Mouse (Mus musculus) midbrain, embryonic 13.5 days (tissue): Measurements from ENCODE around the gene Abcd3. TPM values are rescaled to one million over a fixed set of nuclear protein-coding genes. Genes with fewer than 3 reads are reported as not detected.

Experiments
- ATAC-seq: fragments of 200-750 bp; cut with Nextera tagmentation; 2 replicates; pipeline ENCODE4 v1.8.0; 2017; ENCODE audit warnings: mild to moderate bottlenecking, moderate TSS enrichment, moderate library complexity
- H3K27ac ChIP-seq: fragments of 300-500 bp; sonication (generic); 2 replicates; pipeline ENCODE4 v1.5.1; 2015; ENCODE audit warnings: inconsistent platforms, mild to moderate bottlenecking, moderate library complexity
- H3K27me3 ChIP-seq: fragments of 300-500 bp; sonication (generic); 2 replicates; pipeline ENCODE4 v1.6.1; 2015; ENCODE audit warnings: mild to moderate bottlenecking, inconsistent platforms
- H3K36me3 ChIP-seq: fragments of 300-500 bp; sonication (generic); 2 replicates; pipeline ENCODE4 v1.6.1; 2015; ENCODE audit warnings: mild to moderate bottlenecking, inconsistent platforms
- H3K4me1 ChIP-seq: fragments of 300-500 bp; sonication (generic); replicated peaks from 2 replicates; pipeline ENCODE4 v1.6.1; 2015; ENCODE audit warnings: inconsistent platforms
- H3K4me2 ChIP-seq: fragments of 300-500 bp; sonication (generic); replicated peaks from 2 replicates; pipeline ENCODE4 v1.6.1; 2015; ENCODE audit warnings: moderate library complexity, mild to moderate bottlenecking, inconsistent platforms
- H3K4me3 ChIP-seq: fragments of 300-500 bp; sonication (generic); replicated peaks from 2 replicates; pipeline ENCODE4 v1.5.1; 2015; ENCODE audit warnings: mild to moderate bottlenecking, inconsistent platforms
- H3K9ac ChIP-seq: fragments of 300-500 bp; sonication (generic); replicated peaks from 2 replicates; pipeline ENCODE4 v1.6.1; 2015; ENCODE audit warnings: mild to moderate bottlenecking, inconsistent platforms
- H3K9me3 ChIP-seq: fragments of 300-500 bp; sonication (generic); 2 replicates; pipeline ENCODE4 v1.6.1; 2016; ENCODE audit warnings: mild to moderate bottlenecking, inconsistent platforms
- WGBS: fragments of 180-500 bp; shearing (Covaris S2); methylation state at CpG from one replicate; pipeline ENCODE4 v1.1.7; 2015; 5-methylcytosine and 5-hydroxymethylcytosine counted together
- polyA plus RNA-seq: library from polyadenylated mRNA; unstranded; fragments of >200 nt; fragmentation: Nextera tagmentation; extraction: Ambion mirVana; gene quantifications from 2 replicates; pipeline ENCODE4 v1.2.1, GENCODE M21; 2015

Gene Abcd3
- polyA plus RNA-seq, 1 experiment from 2014 or later, result 63.0 TPM

DNA sequence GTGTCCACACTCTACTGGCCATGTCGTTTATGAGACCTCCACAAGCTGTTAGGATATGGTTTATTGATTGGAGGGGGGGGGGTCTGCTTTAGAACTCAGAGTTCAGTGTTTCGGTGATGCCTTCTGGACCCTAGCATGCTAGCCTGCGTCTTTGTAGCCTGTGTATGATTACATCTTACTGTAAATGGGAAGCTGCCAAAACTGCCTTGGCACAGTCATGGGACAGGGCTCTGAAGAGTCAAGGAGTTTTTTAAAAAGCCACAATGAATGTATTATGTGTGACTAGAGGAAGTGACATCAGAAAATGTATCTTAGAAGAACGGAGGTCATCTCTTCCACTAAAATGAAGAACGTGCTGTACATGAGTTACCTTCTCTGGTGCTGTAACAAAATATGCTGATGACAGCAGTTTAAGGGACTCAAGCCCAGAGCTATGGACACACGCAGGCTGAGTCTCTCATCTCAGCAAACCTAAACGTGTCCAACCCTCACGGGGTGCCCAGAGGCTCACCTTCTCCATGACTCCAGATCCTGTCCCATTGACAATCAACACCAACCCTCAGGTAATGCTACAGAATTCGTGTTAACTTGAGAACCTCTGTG, 26.4 kb upstream of the Abcd3 start:
- no peaks in the 10 kb centered on the region for H3K9me3 ChIP-seq
- H3K36me3 ChIP-seq, result no peaks in the 10 kb centered on the region
- WGBS, result 81% methylated on average over 9 of the region's 9 CpGs
- H3K27ac ChIP-seq, result no peak overlapping the region
- no peaks in the 10 kb centered on the region for H3K4me1 ChIP-seq
- H3K27me3 ChIP-seq, result no peaks in the 10 kb centered on the region
- no peak overlapping the region for H3K9ac ChIP-seq
- H3K4me3 ChIP-seq, result no peak overlapping the region
- H3K4me2 ChIP-seq, result no peak overlapping the region
- no peak for ATAC-seq

DNA sequence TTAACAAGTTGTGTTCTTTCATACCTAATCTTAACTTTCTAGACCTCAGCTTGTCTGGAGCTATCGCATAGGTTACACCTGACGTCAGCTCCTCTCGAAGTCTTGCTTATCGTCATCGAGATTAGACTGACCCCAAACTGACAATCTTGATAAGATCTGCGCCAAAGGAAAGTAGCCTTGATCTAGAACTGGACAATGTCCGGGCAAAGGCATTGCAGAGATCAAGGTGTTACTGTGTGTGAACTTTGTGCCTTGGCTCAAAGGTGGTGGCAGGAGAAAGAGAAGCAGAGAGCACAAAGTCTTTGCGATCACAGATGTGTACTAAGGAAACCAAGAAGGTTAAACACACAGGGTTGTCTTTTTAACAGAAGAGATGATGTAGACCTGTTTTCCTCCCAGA, 25.2 kb upstream of the Abcd3 start:
- ATAC-seq, result no peak
- WGBS, result 93% methylated on average over 8 of the region's 8 CpGs
- no peaks in the 10 kb centered on the region for H3K27me3 ChIP-seq
- H3K9ac ChIP-seq, result no peak overlapping the region
- H3K4me2 ChIP-seq, result no peak overlapping the region
- H3K36me3 ChIP-seq, result no peaks in the 10 kb centered on the region
- H3K27ac ChIP-seq, result no peak overlapping the region
- H3K4me1 ChIP-seq, result no peaks in the 10 kb centered on the region
- no peak overlapping the region for H3K4me3 ChIP-seq
- no peaks in the 10 kb centered on the region for H3K9me3 ChIP-seq

GRCm38 (mm10) chr3:121834732-121835131, 19.6 kb upstream of the Abcd3 start:
- Histone ChIP-seq H3K4me1 (no peaks in the 10 kb centered on the region), H3K9me3 (no peaks in the 10 kb centered on the region), H3K9ac (no peak overlapping the region), H3K36me3 (no peaks in the 10 kb centered on the region), H3K4me3 (no peak overlapping the region), H3K27me3 (no peaks in the 10 kb centered on the region), H3K27ac (no peak overlapping the region), H3K4me2 (no peak overlapping the region)
- no peak for ATAC-seq
- 76% methylated on average over 2 of the region's 2 CpGs for WGBS

- Histone ChIP-seq H3K4me1 (no peaks in the 10 kb centered on the region), H3K9ac (no peak overlapping the region), H3K4me3 (no peak overlapping the region), H3K27ac (no peak overlapping the region), H3K9me3 (no peaks in the 10 kb centered on the region), H3K4me2 (no peak overlapping the region), H3K27me3 (no peaks in the 10 kb centered on the region), H3K36me3 (no peaks in the 10 kb centered on the region)
- WGBS, result 85% methylated on average over 4 of the region's 4 CpGs
- ATAC-seq, result no peak
These were observed 19.1 kb upstream of the Abcd3 start for GRCm38 (mm10) chr3:121834250-121834649.

DNA sequence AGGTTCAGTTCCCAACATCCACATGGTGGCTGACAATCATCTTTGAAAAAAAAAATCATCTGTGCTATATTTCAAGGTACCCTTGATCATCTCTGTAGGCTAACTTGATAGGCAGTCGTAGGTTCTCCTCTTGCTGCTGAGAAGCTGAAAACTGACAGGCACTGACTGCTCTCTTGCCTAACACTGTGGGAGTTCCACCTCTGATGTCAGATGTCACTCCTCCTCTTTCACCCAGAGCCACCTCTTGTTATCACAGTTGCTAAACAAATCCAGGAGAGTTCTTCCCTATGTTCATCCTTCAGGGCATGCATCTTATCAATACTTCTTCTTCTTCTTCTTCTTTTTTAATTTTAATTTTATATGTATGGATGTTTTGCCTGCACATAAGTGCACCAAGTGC, 10.0 kb upstream of the Abcd3 start:
- ATAC-seq, result no peak
- Histone ChIP-seq H3K9me3 (peaks cover 4% of the 10 kb centered on the region; the same call in 1 of the 2 replicates), H3K27me3 (no peaks in the 10 kb centered on the region), H3K4me3 (no peak overlapping the region), H3K9ac (no peak overlapping the region), H3K4me1 (no peaks in the 10 kb centered on the region), H3K36me3 (no peaks in the 10 kb centered on the region), H3K4me2 (no peak overlapping the region), H3K27ac (no peak overlapping the region)
- 97% methylated on average over 1 of the region's 1 CpGs for WGBS

DNA sequence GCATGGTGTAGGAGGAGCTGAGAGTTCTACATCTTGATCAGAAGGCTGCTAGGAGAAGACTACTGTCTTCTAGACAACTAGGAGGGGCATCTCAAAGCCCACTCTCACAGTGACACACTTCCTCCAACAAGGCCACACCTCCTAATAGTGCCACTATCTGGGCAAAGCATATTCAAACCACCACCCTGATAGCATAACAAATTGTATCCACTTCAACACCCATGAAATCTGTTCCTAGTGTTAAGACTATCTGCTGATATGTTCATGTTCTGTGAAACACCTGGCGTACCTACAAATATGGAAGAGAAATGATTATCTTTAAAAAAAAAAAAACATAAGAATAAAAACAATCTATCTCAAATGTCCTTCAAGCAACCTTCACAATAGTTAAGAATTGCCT, 9.2 kb upstream of the Abcd3 start:
- WGBS, result 92% methylated on average over 1 of the region's 1 CpGs
- Histone ChIP-seq H3K4me2 (no peak overlapping the region), H3K27me3 (no peaks in the 10 kb centered on the region), H3K4me1 (no peaks in the 10 kb centered on the region), H3K9ac (no peak overlapping the region), H3K9me3 (peaks cover 4% of the 10 kb centered on the region; the same call in 1 of the 2 replicates), H3K27ac (no peak overlapping the region), H3K36me3 (no peaks in the 10 kb centered on the region), H3K4me3 (no peak overlapping the region)
- ATAC-seq, result no peak

- Histone ChIP-seq H3K27me3 (no peaks in the 10 kb centered on the region), H3K9me3 (no peaks in the 10 kb centered on the region), H3K4me1 (no peaks in the 10 kb centered on the region), H3K36me3 (no peaks in the 10 kb centered on the region), H3K4me3 (no peak overlapping the region), H3K27ac (no peak overlapping the region), H3K9ac (no peak overlapping the region), H3K4me2 (no peak overlapping the region)
- WGBS, result 81% methylated on average over 5 of the region's 5 CpGs
- no peak for ATAC-seq
These were observed 7.5 kb upstream of the Abcd3 start for GRCm38 (mm10) chr3:121822643-121823042.

GRCm38 (mm10) chr3:121821559-121822143, 6.5 kb upstream of the Abcd3 start:
- H3K4me3 ChIP-seq, result no peak overlapping the region
- no peaks in the 10 kb centered on the region for H3K36me3 ChIP-seq
- no peak overlapping the region for H3K9ac ChIP-seq
- 90% methylated on average over 8 of the region's 8 CpGs for WGBS
- H3K27ac ChIP-seq, result no peak overlapping the region
- no peaks in the 10 kb centered on the region for H3K4me1 ChIP-seq
- H3K9me3 ChIP-seq, result no peaks in the 10 kb centered on the region
- ATAC-seq, result no peak
- H3K27me3 ChIP-seq, result no peaks in the 10 kb centered on the region
- no peak overlapping the region for H3K4me2 ChIP-seq

DNA sequence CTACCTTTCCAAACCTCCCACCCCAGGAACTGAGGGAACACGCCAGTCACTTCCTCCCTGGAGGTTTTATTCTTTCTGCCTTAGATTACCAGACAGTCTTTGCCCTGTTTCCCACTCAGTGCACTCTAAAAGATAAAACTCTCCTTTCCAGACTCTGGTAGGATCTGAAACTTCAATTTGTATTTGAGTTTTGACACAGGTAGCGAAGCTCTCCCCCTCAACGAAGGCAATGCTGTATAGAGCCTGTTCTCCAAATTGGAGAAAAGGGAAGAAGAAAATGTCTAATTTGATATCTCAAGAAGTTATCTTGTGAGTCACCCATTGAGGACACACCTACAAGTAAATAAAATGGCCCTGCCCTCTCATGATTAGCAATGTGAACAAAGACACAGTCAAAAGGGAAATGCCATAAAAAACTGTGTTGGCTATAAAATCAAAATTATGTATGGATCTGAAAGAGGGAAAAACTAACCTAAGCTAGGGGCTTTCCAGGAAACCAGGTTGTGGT, 4.6 kb upstream of the Abcd3 start:
- Histone ChIP-seq H3K9me3 (no peaks in the 10 kb centered on the region), H3K27ac (no peak overlapping the region), H3K4me3 (no peak overlapping the region), H3K27me3 (no peaks in the 10 kb centered on the region), H3K36me3 (no peaks in the 10 kb centered on the region), H3K9ac (no peak overlapping the region), H3K4me2 (no peak overlapping the region), H3K4me1 (peaks cover 6% of the 10 kb centered on the region)
- WGBS, result 88% methylated on average over 3 of the region's 3 CpGs
- no peak for ATAC-seq

DNA sequence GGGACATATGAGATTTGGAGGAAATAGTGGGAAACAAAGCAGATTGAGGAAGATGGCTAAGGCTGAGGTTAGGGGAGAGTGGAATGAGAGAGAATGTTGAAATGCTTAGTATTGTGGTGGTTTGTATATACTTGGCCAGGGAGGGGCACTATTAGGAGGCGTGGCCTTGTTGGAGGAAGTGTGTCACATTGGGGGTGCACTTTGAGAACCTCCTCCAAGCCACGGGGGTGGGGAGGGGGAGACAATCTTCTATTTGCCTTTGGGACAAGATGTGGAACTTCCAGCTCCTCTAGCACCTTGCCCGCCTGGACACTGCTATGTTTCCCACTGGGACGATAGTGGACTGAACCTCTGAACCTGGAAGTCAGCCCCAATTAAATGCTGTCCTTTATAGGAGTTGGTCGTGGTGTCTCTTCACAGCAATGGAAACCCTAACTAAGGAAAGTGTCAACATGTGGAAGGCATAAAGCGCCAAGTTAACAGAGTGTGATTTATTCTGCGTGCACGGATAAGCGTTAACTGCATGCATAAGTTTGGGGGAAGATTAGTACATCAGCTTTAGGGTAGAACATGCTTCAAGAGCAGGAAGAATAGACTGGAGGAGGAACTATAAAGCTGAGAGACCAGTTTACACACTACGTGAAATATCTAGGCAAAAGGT, 3.8 kb upstream of the Abcd3 start:
- Histone ChIP-seq H3K27me3 (no peaks in the 10 kb centered on the region), H3K9me3 (no peaks in the 10 kb centered on the region), H3K4me2 (no peak overlapping the region), H3K27ac (no peak overlapping the region), H3K4me1 (peaks cover 11% of the 10 kb centered on the region), H3K36me3 (no peaks in the 10 kb centered on the region), H3K9ac (no peak overlapping the region), H3K4me3 (no peak overlapping the region)
- ATAC-seq, result no peak
- WGBS, result 84% methylated on average over 10 of the region's 10 CpGs

- Histone ChIP-seq H3K9me3 (no peaks in the 10 kb centered on the region), H3K4me2 (peak overlapping the region; percentile 84), H3K27ac (peak overlapping the region; percentile 98), H3K27me3 (no peaks in the 10 kb centered on the region), H3K4me1 (peaks cover 26% of the 10 kb centered on the region), H3K4me3 (peak overlapping the region; percentile 78), H3K9ac (peak overlapping the region; percentile 85), H3K36me3 (no peaks in the 10 kb centered on the region)
- ATAC-seq, result no peak; the same call in 1 of the 2 replicates
- WGBS, result 18% methylated on average over 16 of the region's 16 CpGs
These were observed 590 bp upstream of the Abcd3 start for GRCm38 (mm10) chr3:121815549-121816235.

DNA sequence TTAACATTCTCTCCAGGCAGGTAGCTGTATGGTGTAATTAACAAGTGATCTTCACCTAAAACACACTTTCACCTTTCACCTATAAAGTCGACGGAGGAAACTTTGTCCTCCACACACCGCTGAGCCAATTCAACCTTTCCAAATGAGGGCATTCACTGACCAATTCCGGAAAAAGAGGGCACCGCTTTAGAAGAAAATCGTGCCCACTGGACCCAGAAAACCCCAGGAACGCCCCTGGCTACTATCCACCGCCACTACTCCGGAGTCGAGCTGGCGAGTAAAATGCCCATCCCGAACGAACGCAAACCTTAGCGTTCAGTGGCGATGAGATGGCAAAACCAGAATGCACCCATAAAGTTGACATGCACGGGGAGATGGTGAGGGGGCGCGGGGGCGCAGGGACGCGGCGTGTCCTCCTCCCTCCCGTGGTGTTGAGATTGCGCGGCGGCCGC, 663 bp downstream of the Abcd3 start:
- H3K9me3 ChIP-seq, result no peaks in the 10 kb centered on the region
- H3K36me3 ChIP-seq, result no peaks in the 10 kb centered on the region
- H3K4me1 ChIP-seq, result peaks cover 30% of the 10 kb centered on the region
- peak overlapping the region; percentile 85 for H3K9ac ChIP-seq
- ATAC-seq, result no peak; the same call in 1 of the 2 replicates
- H3K27me3 ChIP-seq, result no peaks in the 10 kb centered on the region
- 0% methylated on average over 28 of the region's 28 CpGs for whole genome bisulfite sequencing
- H3K27ac ChIP-seq, result peak overlapping the region; percentile 98
- H3K4me3 ChIP-seq, result peak overlapping the region; percentile 78
- H3K4me2 ChIP-seq, result peak overlapping the region; percentile 84
